Mouse (Mus musculus): ENCODE results near the gene Dnlz. TPM values are rescaled to one million over a fixed set of nuclear protein-coding genes. Genes with fewer than 3 reads are reported as not detected.
A peak's percentile ranks its signal among the peaks of the same experiment; 100 is the strongest.

The Dnlz gene
- total RNA-seq, 4 experiments from 2014 or later = 21.0 to 23.8 (median 21.9) TPM

- DNase-seq = no peak
Measured at GRCm38 (mm10) chr2:26356678-26357077, 4.8 kb upstream of the Dnlz start.

- DNase-seq = no peak
Measured at GRCm38 (mm10) chr2:26356231-26356630, 4.3 kb upstream of the Dnlz start.

GRCm38 (mm10) chr2:26354401-26354800, 2.5 kb upstream of the Dnlz start:
- no peak for DNase-seq

- DNase-seq = no peak
Measured at GRCm38 (mm10) chr2:26353066-26353980, 1.4 kb upstream of the Dnlz start.

GRCm38 (mm10) chr2:26352291-26352910, 491 bp upstream of the Dnlz start:
- DNase-seq = no peak

- no peak for DNase-seq
Measured at GRCm38 (mm10) chr2:26348241-26348640, 3.7 kb downstream of the Dnlz start.

- DNase-seq = no peak
Measured at GRCm38 (mm10) chr2:26342609-26343490, 9.1 kb downstream of the Dnlz start.

GRCm38 (mm10) chr2:26342044-26342443, 9.9 kb downstream of the Dnlz start:
- no peak for DNase-seq

- no peak for DNase-seq
Measured at GRCm38 (mm10) chr2:26341510-26341981, 10.4 kb downstream of the Dnlz start.

GRCm38 (mm10) chr2:26339204-26339551, 12.7 kb downstream of the Dnlz start:
- DNase-seq = no peak

- no peak for DNase-seq
Measured at GRCm38 (mm10) chr2:26338302-26339203, 13.4 kb downstream of the Dnlz start.

GRCm38 (mm10) chr2:26330702-26331101, 21.2 kb downstream of the Dnlz start:
- no peak for DNase-seq

- no peak for DNase-seq
Measured at GRCm38 (mm10) chr2:26330056-26330468, 21.8 kb downstream of the Dnlz start.

- peak; percentile 67 for DNase-seq
Measured at GRCm38 (mm10) chr2:26329402-26329801, 22.5 kb downstream of the Dnlz start.

GRCm38 (mm10) chr2:26327852-26328251, 24.1 kb downstream of the Dnlz start:
- no peak for DNase-seq

GRCm38 (mm10) chr2:26325386-26326181, 26.3 kb downstream of the Dnlz start:
- DNase-seq = no peak

GRCm38 (mm10) chr2:26324917-26325316, 27.0 kb downstream of the Dnlz start:
- DNase-seq = peak; percentile 69

- DNase-seq = no peak
Measured at GRCm38 (mm10) chr2:26323589-26324325, 28.2 kb downstream of the Dnlz start.

GRCm38 (mm10) chr2:26320245-26321185, 31.4 kb downstream of the Dnlz start:
- DNase-seq = no peak
